Mouse (Mus musculus) liver, postnatal 0 days (tissue): ENCODE measurements around the gene Fam204a.

Experiments
- CTCF ChIP-seq: sonication (generic); IDR thresholded peaks from 2 replicates; pipeline ENCODE4 v1.5.1; 2016; ENCODE audit warnings: antibody characterized with exemption, low read depth
- EP300 ChIP-seq: IDR thresholded peaks from 2 replicates; pipeline ENCODE4 v1.6.1; 2016; ENCODE audit warnings: antibody characterized with exemption, low read depth, mild to moderate bottlenecking

GRCm38 (mm10) chr19:60199152-60199551, 27.3 kb downstream of the Fam204a start:
- no peak for TF ChIP-seq CTCF
- TF ChIP-seq EP300 = no peak
